Mouse (Mus musculus): ENCODE results near the gene Tal1. TPM values are rescaled to one million over a fixed set of nuclear protein-coding genes. Genes with fewer than 3 reads are reported as not detected.

The Tal1 gene
- polyA plus RNA-seq, 1 experiment: 1.3 TPM

DNA sequence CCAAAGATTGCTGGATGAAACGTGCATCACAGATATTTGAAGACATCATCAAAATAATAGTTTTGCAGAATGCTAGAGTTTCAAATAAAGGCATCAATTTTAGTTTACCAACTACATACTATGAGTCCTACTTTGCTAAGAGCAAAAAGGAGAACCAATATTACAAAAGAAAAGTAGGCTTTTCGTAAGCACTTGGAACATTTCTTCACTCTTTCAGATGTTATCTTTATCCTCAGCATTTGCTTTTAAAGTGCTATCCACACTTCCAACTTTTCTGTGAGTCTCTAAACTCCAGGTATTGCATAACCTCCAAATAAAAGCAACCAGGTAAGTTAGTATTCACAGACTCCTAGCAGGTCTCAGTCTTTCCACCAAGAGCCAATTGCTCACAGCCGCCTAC, 63.4 kb downstream of the Tal1 start:
- Histone ChIP-seq H3K27ac (ENCODE audit: control insufficient read depth, insufficient read depth, low read depth, low read length) (no peak overlapping the region), H3K36me3 (ENCODE audit: control insufficient read depth, insufficient read depth, low read length) (no peaks in the 10 kb centered on the region), H3K27me3 (ENCODE audit: control insufficient read depth, insufficient read depth, low read length) (no peaks in the 10 kb centered on the region), H3K4me3 (ENCODE audit: control insufficient read depth, low read depth, low read length) (no peak overlapping the region), H3K4me1 (ENCODE audit: control insufficient read depth, insufficient read depth, low read length) (no peaks in the 10 kb centered on the region)
- TF ChIP-seq POLR2A (IDR thresholded peaks at IDR 0.05; ENCODE audit: control insufficient read depth, low read depth, low read length) (no peak), CTCF (IDR thresholded peaks at IDR 0.05; ENCODE audit: control insufficient read depth, insufficient read depth, insufficient replicate concordance, low read depth, low read length) (no peak)

- Histone ChIP-seq H3K36me3 (ENCODE audit: control insufficient read depth, insufficient read depth, low read length) (no peaks in the 10 kb centered on the region), H3K27ac (ENCODE audit: control insufficient read depth, insufficient read depth, low read depth, low read length) (no peak overlapping the region), H3K4me1 (ENCODE audit: control insufficient read depth, insufficient read depth, low read length) (no peaks in the 10 kb centered on the region), H3K4me3 (ENCODE audit: control insufficient read depth, low read depth, low read length) (no peak overlapping the region), H3K27me3 (ENCODE audit: control insufficient read depth, insufficient read depth, low read length) (no peaks in the 10 kb centered on the region)
- TF ChIP-seq CTCF (IDR thresholded peaks at IDR 0.05; ENCODE audit: control insufficient read depth, insufficient read depth, insufficient replicate concordance, low read depth, low read length) (no peak), POLR2A (IDR thresholded peaks at IDR 0.05; ENCODE audit: control insufficient read depth, low read depth, low read length) (no peak)
Measured at GRCm38 (mm10) chr4:115121162-115121561, 64.9 kb downstream of the Tal1 start.

Other genes starting within 250 kb of the Tal1 start
- not detected in 2 replicates for gene Gm12830, start 234.7 kb upstream of the Tal1 start, polyA plus RNA-seq (2012; rRNA removed)
- 0.22 and 0.37 TPM in 2 replicates for gene Foxd2, start 147.6 kb upstream of the Tal1 start, polyA plus RNA-seq (2012; rRNA removed)
- 0.95 and 1.3 TPM in 2 replicates for gene Foxe3, start 130.4 kb upstream of the Tal1 start, polyA plus RNA-seq (2012; rRNA removed)
- 2.4 and 2.8 TPM in 2 replicates for gene Cmpk1, start 69.2 kb upstream of the Tal1 start, polyA plus RNA-seq (2012; rRNA removed)
- 8.5 and 10.2 TPM in 2 replicates for gene Stil, start 56.3 kb upstream of the Tal1 start, polyA plus RNA-seq (2012; rRNA removed)
- gene Pdzk1ip1, start 32.3 kb downstream of the Tal1 start, polyA plus RNA-seq (2012; rRNA removed): 336 and 353 TPM in 2 replicates
- 0.06 TPM in 1 of 2 replicates, not detected in the other for gene Cyp4x1, start 77.9 kb downstream of the Tal1 start, polyA plus RNA-seq (2012; rRNA removed)
- 0.20 TPM in 1 of 2 replicates, not detected in the other for gene Cyp4a29, start 185.7 kb downstream of the Tal1 start, polyA plus RNA-seq (2012; rRNA removed)
- 3.3 TPM in 1 of 2 replicates, not detected in the other for gene Cyp4a12a, start 242.6 kb downstream of the Tal1 start, polyA plus RNA-seq (2012; rRNA removed)